Mouse (Mus musculus): ENCODE measurements around the gene Pcdh9. TPM values are rescaled to one million over a fixed set of nuclear protein-coding genes. Genes with fewer than 3 reads are reported as not detected.

Gene Pcdh9
- total RNA-seq, 2 experiments from 2014 or later: 186 to 215 TPM

- intact Hi-C loops (cut with DNase I): loop anchor here (5.0 kb wide), 1 partner anchor 91 kb away; no protein-coding TSS in a partner anchor
- peak; percentile 47 to 51 for DNase-seq (ENCODE audit: low spot score in 2 of 2)
Measured at GRCm38 (mm10) chr14:93621211-93621610, 269.3 kb downstream of the Pcdh9 start.

- peak; percentile 33 to 49 for DNase-seq (ENCODE audit: low spot score in 2 of 2)
- intact Hi-C loops (cut with DNase I): loop anchor here (10.0 kb wide), 1 partner anchor 277 kb away; no protein-coding TSS in a partner anchor
Measured at GRCm38 (mm10) chr14:93607546-93607945, 282.9 kb downstream of the Pcdh9 start.

GRCm38 (mm10) chr14:93599997-93600396 lies 290.5 kb downstream of the Pcdh9 start:
- intact Hi-C loops (cut with DNase I): loop anchor here (10.0 kb wide), 1 partner anchor 285 kb away; no protein-coding TSS in a partner anchor

GRCm38 (mm10) chr14:93585432-93586024 lies 305.0 kb downstream of the Pcdh9 start:
- no peak for DNase-seq (ENCODE audit: low spot score in 2 of 2)
- intact Hi-C loops (cut with DNase I): no loop called here

More at GRCm38 (mm10) chr14:93599997-93600396, 290.5 kb downstream of the Pcdh9 start:
- no peak for DNase-seq (ENCODE audit: low spot score in 2 of 2)

- no peak for DNase-seq (ENCODE audit: low spot score in 2 of 2)
- intact Hi-C loops (cut with DNase I): no loop called here
Measured at GRCm38 (mm10) chr14:93564361-93564760, 326.1 kb downstream of the Pcdh9 start.

- no peak for DNase-seq (ENCODE audit: low spot score in 2 of 2)
Measured at GRCm38 (mm10) chr14:93561577-93561976, 328.9 kb downstream of the Pcdh9 start.

GRCm38 (mm10) chr14:93553771-93554170 lies 336.7 kb downstream of the Pcdh9 start:
- intact Hi-C loops (cut with DNase I): no loop called here
- no peak for DNase-seq (ENCODE audit: low spot score in 2 of 2)

More at GRCm38 (mm10) chr14:93561577-93561976, 328.9 kb downstream of the Pcdh9 start:
- intact Hi-C loops (cut with DNase I): no loop called here

GRCm38 (mm10) chr14:93545575-93545974 lies 344.9 kb downstream of the Pcdh9 start:
- no peak for DNase-seq (ENCODE audit: low spot score in 2 of 2)
- intact Hi-C loops (cut with DNase I): no loop called here

GRCm38 (mm10) chr14:93543970-93544627 lies 346.4 kb downstream of the Pcdh9 start:
- DNase-seq (ENCODE audit: low spot score in 2 of 2): no peak
- intact Hi-C loops (cut with DNase I): loop anchor here (5.0 kb wide), 1 partner anchor 343 kb away; no protein-coding TSS in a partner anchor

- intact Hi-C loops (cut with DNase I): loop anchor here (5.0 kb wide), 1 partner anchor 344 kb away; no protein-coding TSS in a partner anchor
- peak; percentile 32 to 54 for DNase-seq (ENCODE audit: low spot score in 2 of 2)
Measured at GRCm38 (mm10) chr14:93543561-93543960, 346.9 kb downstream of the Pcdh9 start.

GRCm38 (mm10) chr14:93534928-93535327 lies 355.6 kb downstream of the Pcdh9 start:
- no peak for DNase-seq (ENCODE audit: low spot score in 2 of 2)
- intact Hi-C loops (cut with DNase I): no loop called here

- DNase-seq (ENCODE audit: low spot score in 2 of 2): no peak
- intact Hi-C loops (cut with DNase I): no loop called here
Measured at GRCm38 (mm10) chr14:93523430-93523829, 367.0 kb downstream of the Pcdh9 start.

GRCm38 (mm10) chr14:93520166-93520565 lies 370.3 kb downstream of the Pcdh9 start:
- intact Hi-C loops (cut with DNase I): no loop called here
- DNase-seq (ENCODE audit: low spot score in 2 of 2): no peak

GRCm38 (mm10) chr14:93516679-93517078 lies 373.8 kb downstream of the Pcdh9 start:
- intact Hi-C loops (cut with DNase I): no loop called here
- no peak for DNase-seq (ENCODE audit: low spot score in 2 of 2)

GRCm38 (mm10) chr14:93506107-93506506 lies 384.4 kb downstream of the Pcdh9 start:
- intact Hi-C loops (cut with DNase I): no loop called here
- no peak for DNase-seq (ENCODE audit: low spot score in 2 of 2)

GRCm38 (mm10) chr14:93498813-93499690 lies 391.4 kb downstream of the Pcdh9 start:
- DNase-seq (ENCODE audit: low spot score in 2 of 2): peak; percentile 21 to 39
- intact Hi-C loops (cut with DNase I): no loop called here

- no peak for DNase-seq (ENCODE audit: low spot score in 2 of 2)
- intact Hi-C loops (cut with DNase I): no loop called here
Measured at GRCm38 (mm10) chr14:93474991-93475390, 415.5 kb downstream of the Pcdh9 start.

GRCm38 (mm10) chr14:93472494-93472893 lies 418.0 kb downstream of the Pcdh9 start:
- intact Hi-C loops (cut with DNase I): no loop called here

GRCm38 (mm10) chr14:93463360-93463892 lies 427.1 kb downstream of the Pcdh9 start:
- intact Hi-C loops (cut with DNase I): no loop called here
- DNase-seq (ENCODE audit: low spot score in 2 of 2): no peak

More at GRCm38 (mm10) chr14:93472494-93472893, 418.0 kb downstream of the Pcdh9 start:
- DNase-seq (ENCODE audit: low spot score in 2 of 2): no peak

Data from left cerebral cortex, postnatal 36 days (tissue).